Mouse (Mus musculus) olfactory bulb, adult 2 months (tissue): ENCODE results near the gene Olfr456. TPM values are rescaled to one million over a fixed set of nuclear protein-coding genes. Genes with fewer than 3 reads are reported as not detected.

ENCODE experiments used
- H3K27ac ChIP-seq: fragments of 200-500 bp; 2 replicates; pipeline ENCODE4 v1.5.1; 2012; ENCODE audit warnings: low read depth, low read length; ENCODE audit not compliant: insufficient read depth
- H3K4me1 ChIP-seq: fragments of 200-500 bp; 2 replicates; pipeline ENCODE4 v1.6.1; 2012; ENCODE audit warnings: low read length; ENCODE audit not compliant: control insufficient read depth, insufficient read depth
- H3K4me3 ChIP-seq: fragments of 200-500 bp; 2 replicates; pipeline ENCODE4 v1.5.1; 2012; ENCODE audit warnings: mild to moderate bottlenecking, low read depth, low read length, moderate library complexity; ENCODE audit not compliant: insufficient read depth
- CTCF ChIP-seq: fragments of 200-500 bp; IDR thresholded peaks from 2 replicates; pipeline ENCODE4 v1.5.1; 2012; ENCODE audit warnings: low read depth, mild to moderate bottlenecking, low read length, moderate library complexity; ENCODE audit not compliant: insufficient read depth
- POLR2A ChIP-seq: fragments of 200-500 bp; IDR thresholded peaks from 2 replicates; pipeline ENCODE4 v1.6.1; 2012; ENCODE audit warnings: mild to moderate bottlenecking, low read depth, low read length, moderate library complexity; ENCODE audit not compliant: insufficient read depth
- WGBS: fragments of 180-500 bp; shearing (Covaris S2); methylation state at CpG from one replicate; pipeline ENCODE4 v1.1.7; 2018; 5-methylcytosine and 5-hydroxymethylcytosine counted together
- polyA plus RNA-seq: library from polyadenylated mRNA; stranded (reverse); fragments of >200 nt; gene quantifications from 2 replicates; pipeline ENCODE4 v1.2.4, GENCODE M21; 2012; ENCODE audit warnings: low replicate concordance; ENCODE audit not compliant: missing spikeins, insufficient read depth, insufficient read length

Gene Olfr456
- polyA plus RNA-seq, 1 experiment: not detected

GRCm38 (mm10) chr6:42444491-42444890 is 42.5 kb downstream of the Olfr456 start:
- Histone ChIP-seq H3K27ac (no peak overlapping the region), H3K4me1 (no peaks in the 10 kb centered on the region), H3K4me3 (no peak overlapping the region)
- TF ChIP-seq CTCF (no peak), POLR2A (no peak)
- WGBS: 89% methylated on average over 2 of the region's 2 CpGs

GRCm38 (mm10) chr6:42441395-42441794 is 45.6 kb downstream of the Olfr456 start:
- Histone ChIP-seq H3K4me3 (no peak overlapping the region), H3K4me1 (no peaks in the 10 kb centered on the region), H3K27ac (no peak overlapping the region)
- TF ChIP-seq CTCF: no peak
- TF ChIP-seq POLR2A: no peak
- whole genome bisulfite sequencing: 74% methylated on average over 2 of the region's 2 CpGs

Other genes starting within 250 kb of the Olfr456 start
- not detected in 2 replicates for gene Gstk1, start 241.3 kb downstream of the Olfr456 start, polyA plus RNA-seq
- gene Tmem139, start 225.2 kb downstream of the Olfr456 start, polyA plus RNA-seq: not detected in 2 replicates
- gene Casp2, start 222.2 kb downstream of the Olfr456 start, polyA plus RNA-seq: not detected in 2 replicates
- gene Clcn1, start 200.5 kb downstream of the Olfr456 start, polyA plus RNA-seq: not detected in 2 replicates
- not detected in 2 replicates for gene Fam131b, start 162.6 kb downstream of the Olfr456 start, polyA plus RNA-seq
- not detected in 2 replicates for gene Zyx, start 137.6 kb downstream of the Olfr456 start, polyA plus RNA-seq
- not detected in 2 replicates for gene Epha1, start 113.9 kb downstream of the Olfr456 start, polyA plus RNA-seq
- not detected in 2 replicates for gene Tas2r143, start 87.0 kb downstream of the Olfr456 start, polyA plus RNA-seq
- gene Tas2r135, start 81.8 kb downstream of the Olfr456 start, polyA plus RNA-seq: not detected in 2 replicates
- not detected in 2 replicates for gene Tas2r126, start 52.7 kb downstream of the Olfr456 start, polyA plus RNA-seq
- gene Olfr458, start 22.0 kb downstream of the Olfr456 start, polyA plus RNA-seq: not detected in 2 replicates
- not detected in 2 replicates for gene Olfr457, start 10.9 kb downstream of the Olfr456 start, polyA plus RNA-seq
- gene Olfr455, start 60.4 kb upstream of the Olfr456 start, polyA plus RNA-seq: not detected in 2 replicates
- not detected in 2 replicates for gene Tcaf3, start 110.5 kb upstream of the Olfr456 start, polyA plus RNA-seq
- not detected in 2 replicates for gene Tcaf2, start 158.0 kb upstream of the Olfr456 start, polyA plus RNA-seq
- gene Tcaf1, start 222.9 kb upstream of the Olfr456 start, polyA plus RNA-seq: 57.7 and 87.1 TPM in 2 replicates